Mouse (Mus musculus) MEL-GATA-1-ER (cell line): ENCODE measurements around the gene Rnf20.
"Not testable (repeated sequence)": the region's sequence is repeated elsewhere in the genome, so short reads cannot be mapped to it uniquely, and the experiment has no call there.

Experiments
- DNase-seq: peaks from one replicate; pipeline ENCODE4 v3.0.0-alpha.2; 2012; ENCODE audit warnings: low read depth; ENCODE audit errors: extremely low read depth

Rnf20 gene

DNA sequence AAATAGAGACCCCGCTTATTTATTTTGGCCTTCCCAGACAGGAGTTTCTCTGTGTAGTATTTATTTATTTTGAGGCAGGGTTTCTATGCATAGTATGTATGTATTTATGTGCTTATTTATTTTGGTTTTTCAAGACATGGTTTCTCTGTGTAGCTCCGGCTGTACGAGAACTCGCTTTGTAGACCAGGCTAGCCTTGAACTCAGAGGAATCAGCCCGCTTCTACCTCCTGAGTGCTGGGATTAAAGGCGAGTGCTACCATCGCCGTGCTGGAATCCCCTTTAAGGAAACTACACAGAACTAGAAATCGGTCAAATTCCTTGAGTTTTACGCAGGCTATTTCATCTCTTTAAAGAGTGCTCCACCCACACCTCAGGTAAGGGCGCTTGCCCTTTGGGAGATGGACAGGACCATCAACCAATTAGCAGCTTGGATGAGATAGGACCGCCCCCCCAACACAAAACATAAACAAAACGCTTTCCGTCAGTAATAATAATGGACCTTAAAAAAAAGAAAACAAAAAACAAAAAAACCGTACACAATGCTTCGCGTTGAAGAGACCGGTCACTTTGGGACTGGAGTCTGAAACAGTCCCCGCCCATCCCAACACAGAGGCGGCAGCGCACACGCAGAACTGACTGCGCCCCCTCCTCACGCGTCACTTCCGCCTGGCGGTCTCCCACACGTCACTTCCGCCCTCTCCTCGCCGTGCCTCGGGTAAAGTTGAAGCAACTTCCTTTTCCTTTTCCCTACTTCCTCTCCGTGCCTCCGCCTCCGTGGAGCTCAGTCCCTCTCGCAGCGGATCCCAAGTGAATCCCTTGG lies at the start of gene Rnf20:
TSS of gene Rnf20 (plus strand) at position 688 of the 820 bp plus-strand sequence.
- peak; percentile 83 for DNase-seq

DNA sequence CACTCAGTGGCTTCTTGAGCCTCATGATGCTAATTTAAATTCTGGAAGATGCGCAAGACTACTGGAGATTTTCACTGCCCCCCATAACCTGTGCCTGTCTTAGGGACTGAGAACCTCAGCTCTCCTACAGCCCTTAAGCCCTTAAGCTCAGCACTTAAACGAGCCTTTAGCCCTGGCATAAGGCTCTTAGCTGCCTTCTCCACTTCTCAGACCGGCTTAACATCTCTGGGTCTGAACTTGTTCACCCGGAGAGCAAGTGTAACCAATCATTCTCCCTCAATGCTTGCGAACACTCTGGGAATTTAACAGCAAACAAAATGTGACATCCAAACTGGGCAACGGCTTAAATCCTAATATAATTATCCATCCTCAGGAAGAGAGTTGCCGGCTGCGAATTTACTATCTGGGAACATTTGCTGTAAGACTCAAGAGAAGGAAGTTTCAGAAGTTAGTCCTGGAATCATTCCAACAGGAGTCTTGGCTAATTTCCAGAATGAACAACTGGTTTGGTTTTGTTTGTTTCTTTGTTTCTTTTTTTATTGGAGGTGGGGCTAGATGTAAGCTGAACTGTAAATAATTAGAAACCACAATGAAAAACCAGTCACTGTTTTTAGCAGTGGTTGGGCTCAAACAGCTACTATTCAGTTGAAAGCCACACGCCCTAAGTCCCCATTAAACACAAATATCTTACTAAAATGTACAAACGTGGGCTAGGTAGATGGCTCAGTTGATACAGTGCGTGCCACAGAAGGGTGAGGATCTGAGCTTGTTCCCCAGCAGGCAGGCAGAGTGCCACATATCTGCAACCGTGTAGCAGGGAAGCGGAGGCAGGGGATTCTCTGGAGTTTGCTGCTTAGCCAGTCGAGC lies 47.6 kb upstream of the Rnf20 start:
- DNase-seq = no peak

- DNase-seq = no peak
Measured at GRCm38 (mm10) chr4:49585524-49586101, 46.2 kb upstream of the Rnf20 start.

DNA sequence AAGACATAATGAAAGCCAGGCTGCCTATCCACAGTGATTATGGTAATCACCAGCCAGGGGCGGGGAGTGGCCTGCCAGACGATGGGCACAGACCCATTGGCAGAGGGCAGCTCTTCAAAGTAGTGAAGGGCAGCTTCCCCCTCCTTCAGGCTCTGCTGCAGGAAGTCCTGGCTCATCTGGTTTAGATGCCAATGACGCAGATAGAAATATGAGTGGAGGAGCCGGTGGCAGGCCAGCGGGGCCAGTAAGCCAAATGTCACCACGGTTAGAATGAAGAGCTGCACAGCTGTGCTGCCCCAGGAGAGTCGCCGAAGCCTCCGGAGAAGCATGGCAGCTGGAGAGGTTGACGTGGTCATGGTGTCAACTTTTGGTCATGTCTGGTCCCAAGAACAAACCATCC lies 45.0 kb upstream of the Rnf20 start:
- DNase-seq = no peak

GRCm38 (mm10) chr4:49590152-49590551 lies 41.7 kb upstream of the Rnf20 start:
- no peak for DNase-seq

GRCm38 (mm10) chr4:49596846-49597182 lies 35.0 kb upstream of the Rnf20 start:
- no peak for DNase-seq

- no peak for DNase-seq
Measured at GRCm38 (mm10) chr4:49597183-49598100, 34.4 kb upstream of the Rnf20 start, which contains the start of gene Tmem246. TSS of gene Tmem246 (minus strand) at chr4:49597876.

DNA sequence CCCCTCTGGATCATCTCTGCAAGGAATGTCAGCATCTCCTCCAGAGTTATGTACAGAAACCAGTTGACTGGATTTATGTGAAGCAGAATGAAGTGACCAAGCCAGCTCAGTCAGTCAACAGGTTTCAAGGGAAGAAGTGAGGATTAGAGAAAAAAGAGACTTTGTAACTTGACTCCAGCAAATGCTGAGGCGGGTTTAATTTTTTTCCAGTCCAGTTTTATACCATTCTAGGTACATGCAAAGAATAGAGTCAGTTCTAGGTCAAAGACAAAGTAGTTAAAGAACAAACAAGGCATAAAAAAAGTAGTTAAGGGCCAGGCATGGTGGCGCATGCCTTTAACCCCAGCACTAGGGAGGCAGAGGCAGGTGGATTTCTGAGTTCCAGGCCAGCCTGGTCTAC lies 28.6 kb upstream of the Rnf20 start:
- DNase-seq = no peak

- DNase-seq = peak; percentile 67
Measured at GRCm38 (mm10) chr4:49604016-49604546, 27.7 kb upstream of the Rnf20 start.

DNA sequence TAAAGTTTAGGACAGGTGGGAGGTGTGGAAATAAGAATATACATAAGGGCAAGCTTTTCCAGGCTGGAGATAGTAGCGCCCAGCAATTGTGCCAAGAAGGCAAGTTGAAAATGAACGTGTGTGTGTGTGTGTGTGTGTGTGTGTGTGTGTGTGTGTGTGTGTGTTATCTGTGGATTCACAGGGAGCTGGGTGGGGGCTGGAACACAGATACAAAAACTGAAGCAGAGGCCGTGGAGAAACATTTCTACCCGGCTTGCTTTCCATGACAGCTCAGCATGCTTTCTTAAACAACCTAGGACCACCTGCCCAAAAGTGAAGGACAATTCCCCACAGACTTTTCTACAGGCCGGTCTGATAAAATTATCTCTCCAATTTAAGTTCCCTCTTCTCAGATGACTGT lies 27.2 kb upstream of the Rnf20 start:
- no peak for DNase-seq

DNA sequence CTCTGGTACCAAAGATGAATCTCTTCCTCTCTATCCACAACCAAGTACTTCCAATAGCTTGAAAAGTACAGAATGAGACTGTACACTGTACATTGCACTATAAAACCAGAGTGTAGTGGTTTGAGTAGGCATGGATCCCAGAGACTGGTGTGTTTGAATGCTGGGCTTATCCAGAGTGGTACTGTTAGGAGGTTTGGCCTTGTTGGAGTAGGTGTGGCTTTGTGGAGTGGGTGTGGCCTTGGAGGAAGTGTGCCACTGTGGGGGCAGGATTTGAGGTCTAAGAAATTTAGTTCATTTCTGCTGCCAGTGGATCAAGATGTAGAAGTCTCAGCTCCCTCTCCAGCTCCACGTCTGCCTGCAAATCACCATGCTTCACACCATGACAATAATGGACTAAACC lies 26.3 kb upstream of the Rnf20 start:
- no peak for DNase-seq

GRCm38 (mm10) chr4:49616924-49617323 lies 14.9 kb upstream of the Rnf20 start:
- no peak for DNase-seq

DNA sequence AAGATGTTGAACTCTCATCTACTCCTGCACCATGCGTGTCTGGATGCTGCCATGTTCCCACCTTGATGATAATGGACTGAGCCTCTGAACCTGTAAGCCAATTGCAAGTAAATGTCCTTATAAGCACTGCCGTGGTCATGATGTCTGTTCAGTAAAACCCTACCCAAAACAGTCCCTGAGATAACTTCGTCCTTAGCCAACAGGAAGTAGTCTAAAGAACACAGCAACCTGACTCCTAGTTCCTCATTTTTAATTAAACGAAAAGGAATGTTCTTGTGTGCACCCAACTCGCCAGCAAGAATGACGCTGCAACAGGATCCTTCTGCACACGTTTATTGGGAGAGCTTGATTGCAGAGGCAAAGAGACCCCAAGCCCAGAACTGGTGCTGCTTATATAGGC lies 11.9 kb upstream of the Rnf20 start:
- DNase-seq = not testable (repeated sequence)

DNA sequence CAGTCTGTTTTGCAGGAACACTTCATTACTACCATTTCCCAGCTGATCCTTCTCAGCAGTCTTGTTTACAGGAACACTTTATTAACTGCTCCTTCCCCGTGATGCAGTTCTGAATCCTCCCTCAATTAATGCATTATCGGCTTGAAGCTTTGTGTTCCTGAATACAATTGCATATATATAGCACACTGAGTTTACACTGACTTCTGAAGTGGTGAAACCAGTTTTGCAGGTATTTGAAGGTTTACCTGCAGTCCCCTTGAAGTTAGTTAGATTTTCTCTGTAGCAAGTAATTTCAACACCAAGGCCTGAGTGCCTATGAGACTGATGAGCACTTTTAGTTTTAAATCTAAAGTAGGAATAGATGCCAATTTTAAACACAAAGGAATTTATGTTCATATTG lies 9.5 kb upstream of the Rnf20 start:
- DNase-seq = no peak

DNA sequence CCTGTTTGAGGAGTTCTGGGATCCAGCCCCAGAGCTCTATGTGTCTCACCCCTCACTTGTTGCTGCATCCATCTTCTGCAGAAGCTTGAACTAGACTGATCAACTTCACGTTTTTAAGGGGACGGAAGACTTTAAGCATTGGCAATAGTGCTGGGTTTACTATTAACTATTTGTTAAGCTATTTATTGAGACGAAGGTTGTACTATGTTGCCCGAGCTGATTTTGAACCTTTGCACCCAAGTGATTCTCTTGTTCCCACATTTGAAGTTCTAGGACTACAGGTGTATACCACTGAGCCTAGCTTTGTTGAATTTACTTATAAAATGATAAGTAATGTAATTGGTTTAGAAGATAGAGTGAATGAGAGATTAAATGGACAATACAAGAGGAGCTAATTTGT lies 7.9 kb upstream of the Rnf20 start:
- no peak for DNase-seq

GRCm38 (mm10) chr4:49624969-49625368 lies 6.8 kb upstream of the Rnf20 start:
- DNase-seq = not testable (repeated sequence)

GRCm38 (mm10) chr4:49626973-49627372 lies 4.8 kb upstream of the Rnf20 start:
- DNase-seq = no peak

- no peak for DNase-seq
Measured at GRCm38 (mm10) chr4:49628941-49629340, 2.9 kb upstream of the Rnf20 start.

GRCm38 (mm10) chr4:49632139-49632481 lies 304 bp downstream of the Rnf20 start:
- no peak for DNase-seq

DNA sequence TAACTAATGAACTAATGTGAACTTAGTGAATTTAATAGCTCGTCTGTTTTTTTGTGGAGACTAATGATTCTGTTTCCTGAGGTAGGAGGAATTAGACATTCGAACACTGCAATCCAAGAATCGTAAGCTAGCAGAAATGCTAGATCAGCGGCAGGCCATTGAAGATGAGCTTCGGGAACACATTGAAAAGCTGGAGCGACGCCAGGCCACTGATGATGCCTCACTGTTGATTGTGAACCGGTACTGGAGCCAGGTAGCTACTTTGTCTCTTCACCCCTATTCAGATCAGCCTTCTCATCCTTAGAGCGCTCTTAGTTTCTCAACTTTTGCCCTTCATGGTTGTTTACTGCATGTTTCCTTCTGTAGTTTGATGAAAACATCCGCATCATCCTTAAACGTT lies 6.0 kb downstream of the Rnf20 start:
- DNase-seq = no peak

DNA sequence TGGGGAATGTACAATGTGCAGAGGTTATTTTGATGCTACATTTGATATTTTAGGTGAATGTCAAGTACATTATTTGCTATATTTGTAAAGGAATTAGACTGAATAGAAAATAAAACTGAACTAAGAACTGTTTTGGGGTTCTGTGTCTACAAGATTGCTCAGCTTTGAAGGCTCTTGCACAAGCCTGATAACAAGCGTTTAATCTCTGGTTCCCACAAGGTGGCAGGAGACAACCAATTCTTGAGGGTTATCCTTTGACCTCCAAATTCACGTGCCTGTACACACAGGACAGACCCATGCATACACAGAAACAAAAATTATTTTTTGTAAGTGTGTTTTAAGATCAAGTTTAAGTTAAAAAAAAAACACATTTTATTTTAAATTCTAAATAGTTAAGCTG lies 8.1 kb downstream of the Rnf20 start:
- DNase-seq = peak; percentile 14
